Mouse (Mus musculus) heart, embryonic 12.5 days (tissue): ENCODE measurements around the gene Mrps15. TPM values are rescaled to one million over a fixed set of nuclear protein-coding genes. Genes with fewer than 3 reads are reported as not detected.
A peak's percentile ranks its signal among the peaks of the same experiment; 100 is the strongest.
"Not testable (repeated sequence)": the region's sequence is repeated elsewhere in the genome, so short reads cannot be mapped to it uniquely, and the experiment has no call there.

ENCODE experiments used
- ATAC-seq: fragments of 200-750 bp; cut with Nextera tagmentation; 2 replicates; pipeline ENCODE4 v1.8.0; 2017; ENCODE audit warnings: moderate TSS enrichment, moderate library complexity; ENCODE audit not compliant: insufficient number of reproducible peaks, low FRiP score
- H3K27ac ChIP-seq: fragments of 300-500 bp; sonication (generic); 2 replicates; pipeline ENCODE4 v1.5.1; 2016; ENCODE audit warnings: mild to moderate bottlenecking, moderate library complexity; ENCODE audit not compliant: poor library complexity, severe bottlenecking
- H3K27me3 ChIP-seq: fragments of 300-500 bp; sonication (generic); replicated peaks from 2 replicates; pipeline ENCODE4 v1.6.1; 2016; ENCODE audit warnings: mild to moderate bottlenecking, moderate library complexity
- H3K36me3 ChIP-seq: fragments of 300-500 bp; sonication (generic); 2 replicates; pipeline ENCODE4 v1.6.1; 2016; ENCODE audit warnings: mild to moderate bottlenecking, moderate library complexity
- H3K4me1 ChIP-seq: fragments of 300-500 bp; sonication (generic); replicated peaks from 2 replicates; pipeline ENCODE4 v1.6.1; 2016; ENCODE audit warnings: mild to moderate bottlenecking
- H3K4me2 ChIP-seq: fragments of 300-500 bp; sonication (generic); 2 replicates; pipeline ENCODE4 v1.6.1; 2016; ENCODE audit warnings: mild to moderate bottlenecking, moderate library complexity
- H3K4me3 ChIP-seq: fragments of 300-500 bp; sonication (generic); 2 replicates; pipeline ENCODE4 v1.5.1; 2016; ENCODE audit warnings: mild to moderate bottlenecking
- H3K9ac ChIP-seq: fragments of 300-500 bp; sonication (generic); 2 replicates; pipeline ENCODE4 v1.6.1; 2016; ENCODE audit warnings: mild to moderate bottlenecking, moderate library complexity
- H3K9me3 ChIP-seq: fragments of 300-500 bp; sonication (generic); replicated peaks from 2 replicates; pipeline ENCODE4 v1.6.1; 2016; ENCODE audit warnings: mild to moderate bottlenecking, moderate library complexity
- WGBS: fragments of 180-500 bp; shearing (Covaris S2); methylation state at CpG from one replicate; pipeline ENCODE4 v1.1.7; 2016; 5-methylcytosine and 5-hydroxymethylcytosine counted together
- polyA plus RNA-seq: library from polyadenylated mRNA; unstranded; fragments of >200 nt; fragmentation: Nextera tagmentation; extraction: Ambion mirVana; gene quantifications from 2 replicates; pipeline ENCODE4 v1.2.1, GENCODE M21; 2016

Mrps15 gene
- polyA plus RNA-seq, 1 experiment from 2014 or later: 142 TPM

- 76% methylated on average over 4 of the region's 4 CpGs for WGBS
- H3K4me3 ChIP-seq: no peak overlapping the region
- H3K27ac ChIP-seq: no peak overlapping the region
- no peak overlapping the region for H3K9ac ChIP-seq
- no peak overlapping the region for H3K4me2 ChIP-seq
- no peaks in the 10 kb centered on the region for H3K4me1 ChIP-seq
- H3K9me3 ChIP-seq: no peaks in the 10 kb centered on the region
- H3K36me3 ChIP-seq: 0 out of 2 replicates have a peak, but pooled peaks cover 3% of the 10 kb centered on the region
- no peak for ATAC-seq
- no peaks in the 10 kb centered on the region for H3K27me3 ChIP-seq
Observed at GRCm38 (mm10) chr4:126079266-126079665, 32.5 kb downstream of the Mrps15 start.

DNA sequence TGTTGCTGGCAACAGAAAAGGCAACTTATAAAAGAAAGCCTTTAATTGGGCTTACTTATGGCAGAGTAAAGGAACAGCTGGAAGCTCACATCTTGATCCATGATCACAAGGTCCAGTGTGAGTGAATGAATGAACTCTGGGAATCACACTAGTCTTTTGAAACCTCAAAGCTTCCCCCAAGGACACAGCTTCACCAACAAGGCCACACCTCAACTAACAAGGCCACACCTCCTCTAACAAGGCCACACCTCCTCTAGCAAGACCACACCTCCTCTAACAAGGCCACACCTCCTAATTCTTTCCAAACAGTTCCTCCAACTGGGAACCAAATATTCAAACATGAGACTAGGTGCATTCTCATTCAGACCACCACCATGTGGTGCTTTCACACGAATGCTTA, 34.9 kb downstream of the Mrps15 start:
- WGBS: 84% methylated on average over 1 of the region's 1 CpGs
- Histone ChIP-seq H3K9me3 (no peaks in the 10 kb centered on the region), H3K27ac (no peak overlapping the region), H3K36me3 (0 out of 2 replicates have a peak, but pooled peaks cover 3% of the 10 kb centered on the region), H3K9ac (no peak overlapping the region), H3K4me2 (no peak overlapping the region), H3K4me1 (no peaks in the 10 kb centered on the region), H3K27me3 (no peaks in the 10 kb centered on the region), H3K4me3 (no peak overlapping the region)
- ATAC-seq: no peak

DNA sequence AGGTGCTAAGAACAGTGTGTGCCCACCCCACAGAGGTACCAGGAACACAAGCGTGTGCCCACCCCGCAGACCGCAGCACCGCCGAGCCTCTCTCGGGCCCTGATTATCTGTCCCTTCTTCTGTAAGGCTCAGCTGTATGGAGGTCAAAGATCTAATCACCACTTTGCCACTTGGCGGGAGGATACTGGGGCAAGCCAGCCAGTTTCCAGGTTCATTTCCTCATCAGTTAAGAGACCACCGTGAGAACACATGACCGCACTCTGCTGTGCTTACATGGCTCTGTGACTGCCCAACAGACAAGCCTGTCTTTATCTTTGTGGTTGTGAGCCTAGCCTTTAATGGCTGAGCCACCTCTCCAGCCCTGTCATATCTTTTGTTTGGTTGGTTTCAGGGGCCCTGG, 36.3 kb downstream of the Mrps15 start:
- H3K9ac ChIP-seq: no peak overlapping the region
- peaks cover 9% of the 10 kb centered on the region; the same call in 1 of the 2 replicates for H3K4me1 ChIP-seq
- no peak overlapping the region for H3K4me2 ChIP-seq
- no peaks in the 10 kb centered on the region for H3K27me3 ChIP-seq
- 0 out of 2 replicates have a peak, but pooled peaks cover 3% of the 10 kb centered on the region for H3K36me3 ChIP-seq
- no peak for ATAC-seq
- H3K27ac ChIP-seq: no peak overlapping the region
- 79% methylated on average over 9 of the region's 9 CpGs for WGBS
- no peak overlapping the region for H3K4me3 ChIP-seq
- no peaks in the 10 kb centered on the region for H3K9me3 ChIP-seq

DNA sequence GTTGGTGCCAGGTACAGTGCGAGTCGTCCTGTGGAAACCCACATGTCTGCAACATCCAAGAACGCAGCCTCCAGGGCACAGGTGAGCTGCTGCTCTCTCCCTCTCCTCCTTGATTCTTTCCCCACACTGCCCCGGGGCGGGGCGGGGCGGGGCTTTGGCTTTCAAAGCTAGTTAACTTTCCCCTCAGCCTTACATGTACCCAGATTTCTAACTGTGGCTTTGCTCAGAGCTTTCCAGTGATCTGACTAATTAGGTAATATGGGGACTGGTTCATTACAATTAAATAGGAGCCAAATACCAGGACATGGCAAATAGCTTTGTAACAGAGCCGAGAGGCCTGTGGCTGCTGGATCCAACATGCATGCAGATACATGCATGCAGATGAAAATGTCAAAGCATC, 37.7 kb downstream of the Mrps15 start:
- peaks cover 9% of the 10 kb centered on the region; the same call in 1 of the 2 replicates for H3K4me1 ChIP-seq
- H3K27ac ChIP-seq: no peak overlapping the region
- H3K9ac ChIP-seq: no peak overlapping the region
- 0 out of 2 replicates have a peak, but pooled peaks cover 3% of the 10 kb centered on the region for H3K36me3 ChIP-seq
- no peaks in the 10 kb centered on the region for H3K9me3 ChIP-seq
- no peak overlapping the region for H3K4me2 ChIP-seq
- 63% methylated on average over 8 of the region's 8 CpGs for WGBS
- H3K4me3 ChIP-seq: no peak overlapping the region
- ATAC-seq: no peak
- H3K27me3 ChIP-seq: no peaks in the 10 kb centered on the region

DNA sequence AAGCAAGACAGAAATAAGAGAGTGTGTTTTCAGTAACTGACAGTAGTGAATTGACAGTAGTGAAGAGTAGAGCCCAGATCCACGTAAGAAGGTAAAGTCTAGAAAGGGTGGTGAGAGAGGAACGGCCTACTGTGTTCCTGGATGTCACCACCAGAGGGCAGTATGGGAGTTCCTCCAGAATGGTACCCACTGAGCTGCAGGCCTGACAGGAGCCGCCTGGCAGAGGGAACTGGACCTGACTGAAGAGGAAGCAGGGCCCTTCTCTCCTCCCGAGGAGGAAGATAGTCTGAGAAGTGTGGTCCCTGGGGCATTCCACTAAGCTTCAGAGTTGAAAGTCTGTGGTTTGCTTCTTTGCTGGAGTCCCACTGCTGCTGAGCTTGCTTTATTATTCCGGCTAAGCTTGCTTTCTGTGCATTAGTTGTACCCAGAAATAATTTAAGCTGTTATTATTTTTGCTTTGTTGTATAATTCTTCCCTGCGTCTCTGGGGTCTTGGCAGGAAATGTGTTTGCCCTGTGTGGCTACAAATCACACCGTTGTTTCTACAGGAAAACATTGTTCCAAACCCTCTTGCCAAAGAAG, 39.4 kb downstream of the Mrps15 start:
- Histone ChIP-seq H3K27me3 (no peaks in the 10 kb centered on the region), H3K4me2 (no peak overlapping the region), H3K4me1 (peaks cover 9% of the 10 kb centered on the region; the same call in 1 of the 2 replicates), H3K4me3 (no peak overlapping the region), H3K9me3 (no peaks in the 10 kb centered on the region), H3K9ac (no peak overlapping the region), H3K27ac (no peak overlapping the region), H3K36me3 (0 out of 2 replicates have a peak, but pooled peaks cover 3% of the 10 kb centered on the region)
- peak; percentile 73 for ATAC-seq
- 27% methylated on average over 7 of the region's 7 CpGs for WGBS

GRCm38 (mm10) chr4:126090101-126090847, 43.5 kb downstream of the Mrps15 start:
- no peak overlapping the region for H3K9ac ChIP-seq
- no peaks in the 10 kb centered on the region for H3K9me3 ChIP-seq
- H3K27ac ChIP-seq: no peak overlapping the region
- H3K4me1 ChIP-seq: peaks cover 9% of the 10 kb centered on the region; the same call in 1 of the 2 replicates
- H3K36me3 ChIP-seq: no peaks in the 10 kb centered on the region
- H3K4me2 ChIP-seq: no peak overlapping the region
- H3K27me3 ChIP-seq: no peaks in the 10 kb centered on the region
- ATAC-seq: no peak
- no peak overlapping the region for H3K4me3 ChIP-seq
- 58% methylated on average over 7 of the region's 7 CpGs for WGBS

GRCm38 (mm10) chr4:126090848-126091124, 44.1 kb downstream of the Mrps15 start:
- ATAC-seq: no peak
- no peaks in the 10 kb centered on the region for H3K27me3 ChIP-seq
- H3K4me3 ChIP-seq: no peak overlapping the region
- no peak overlapping the region for H3K9ac ChIP-seq
- WGBS: 72% methylated on average over 4 of the region's 4 CpGs
- H3K4me1 ChIP-seq: peaks cover 9% of the 10 kb centered on the region; the same call in 1 of the 2 replicates
- H3K27ac ChIP-seq: no peak overlapping the region
- no peaks in the 10 kb centered on the region for H3K9me3 ChIP-seq
- H3K36me3 ChIP-seq: no peaks in the 10 kb centered on the region
- H3K4me2 ChIP-seq: no peak overlapping the region

DNA sequence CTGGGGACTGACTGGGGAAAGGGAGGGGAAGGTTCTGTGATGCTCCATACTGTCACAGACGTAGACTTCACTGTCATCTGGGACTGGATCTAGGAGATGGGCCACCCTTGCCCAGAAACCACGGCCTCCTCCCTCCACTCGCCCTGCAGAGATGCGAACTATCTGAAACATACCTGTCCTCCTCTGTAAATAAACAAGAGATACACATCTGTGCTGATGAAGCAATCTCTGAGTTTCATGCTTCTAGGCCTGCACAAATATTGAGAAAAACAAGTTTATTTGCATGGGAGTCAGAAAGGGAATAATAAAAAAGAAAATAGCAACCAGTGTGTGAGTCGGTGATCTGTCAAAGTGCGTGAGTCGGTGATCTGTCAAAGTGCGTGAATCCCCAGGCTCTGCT, 45.1 kb downstream of the Mrps15 start:
- no peak overlapping the region; the same call in 1 of the 2 replicates for H3K9ac ChIP-seq
- H3K27ac ChIP-seq: no peak overlapping the region
- no peaks in the 10 kb centered on the region for H3K27me3 ChIP-seq
- no peaks in the 10 kb centered on the region for H3K36me3 ChIP-seq
- H3K4me1 ChIP-seq: peaks cover 9% of the 10 kb centered on the region; the same call in 1 of the 2 replicates
- no peak overlapping the region for H3K4me3 ChIP-seq
- no peak overlapping the region for H3K4me2 ChIP-seq
- 77% methylated on average over 8 of the region's 8 CpGs for WGBS
- no peaks in the 10 kb centered on the region for H3K9me3 ChIP-seq
- ATAC-seq: no peak

GRCm38 (mm10) chr4:126095622-126096430, 49.1 kb downstream of the Mrps15 start:
- not testable (repeated sequence) for H3K27ac ChIP-seq, H3K9ac ChIP-seq, H3K36me3 ChIP-seq, H3K4me3 ChIP-seq, ATAC-seq, H3K9me3 ChIP-seq, H3K27me3 ChIP-seq
- Histone ChIP-seq H3K4me1 (peaks cover 28% of the 10 kb centered on the region), H3K4me2 (peak overlapping the region; percentile 69; the same call in 1 of the 2 replicates)
- 50% methylated on average over 14 of the region's 14 CpGs for WGBS

DNA sequence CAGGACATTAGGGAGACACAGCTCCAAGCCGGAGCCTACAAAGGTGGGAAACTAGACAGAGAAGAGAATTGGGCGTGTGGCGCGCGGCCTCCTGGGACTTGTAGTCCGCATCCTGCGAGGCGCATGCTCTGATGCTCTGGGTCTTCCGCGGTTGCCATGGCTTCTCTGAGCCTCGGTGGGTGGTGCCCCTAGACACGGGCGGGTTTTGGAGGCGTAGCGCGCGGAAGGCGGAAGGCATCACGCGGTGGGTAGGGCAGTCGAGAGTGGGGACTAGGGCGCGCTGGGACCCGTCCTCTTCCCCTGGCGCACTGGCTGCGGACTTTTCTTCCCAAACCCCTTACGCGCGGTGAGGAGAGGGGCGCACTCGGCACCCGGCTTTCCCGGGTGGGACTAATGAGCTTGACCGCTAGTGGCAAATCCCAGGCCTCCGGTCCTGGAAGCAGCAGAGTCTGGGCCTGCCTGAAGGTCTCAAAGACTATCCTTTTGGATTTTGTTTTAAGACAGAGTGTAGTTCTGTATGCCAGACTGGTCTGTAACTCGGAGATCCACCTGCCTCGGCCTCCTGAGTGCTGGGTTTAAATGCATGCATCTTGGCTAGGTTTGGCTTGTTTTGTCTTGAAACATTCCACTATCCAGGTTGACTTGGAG, 49.9 kb downstream of the Mrps15 start, which contains the start of gene Lsm10:
Lsm10 (plus strand) TSS at position 160 of the 648 bp plus-strand sequence.
- H3K4me3 ChIP-seq: peak within 1 kb of the TSS; percentile 75
- H3K36me3 ChIP-seq: peaks cover 12% of the 10 kb centered on the region; the same call in 1 of the 2 replicates
- no peaks in the 10 kb centered on the region for H3K9me3 ChIP-seq
- peak within 1 kb of the TSS; percentile 81 for H3K9ac ChIP-seq
- peaks cover 28% of the 10 kb centered on the region for H3K4me1 ChIP-seq
- no peaks in the 10 kb centered on the region for H3K27me3 ChIP-seq
- ATAC-seq: peak; percentile 97
- H3K27ac ChIP-seq: peak within 1 kb of the TSS; percentile 77; the same call in 1 of the 2 replicates
- WGBS: 3% methylated on average over 37 of the region's 37 CpGs
- peak within 1 kb of the TSS; percentile 69 for H3K4me2 ChIP-seq
